Mouse (Mus musculus) limb, embryonic 13.5 days (tissue): ENCODE measurements around the gene Tceanc2. TPM values are rescaled to one million over a fixed set of nuclear protein-coding genes. Genes with fewer than 3 reads are reported as not detected.
"Not testable (repeated sequence)": the region's sequence is repeated elsewhere in the genome, so short reads cannot be mapped to it uniquely, and the experiment has no call there.

Experiments
- ATAC-seq: fragments of 200-750 bp; cut with Nextera tagmentation; 2 replicates; pipeline ENCODE4 v1.8.0; 2017; ENCODE audit warnings: low read depth, moderate number of reproducible peaks, moderate TSS enrichment; ENCODE audit not compliant: low FRiP score
- H3K27ac ChIP-seq: fragments of 300-500 bp; sonication (generic); 2 replicates; pipeline ENCODE4 v1.5.1; 2015; ENCODE audit warnings: inconsistent platforms, mild to moderate bottlenecking, moderate library complexity
- H3K27me3 ChIP-seq: fragments of 300-500 bp; sonication (generic); 2 replicates; pipeline ENCODE4 v1.6.1; 2015; ENCODE audit warnings: mild to moderate bottlenecking, inconsistent platforms
- H3K36me3 ChIP-seq: fragments of 300-500 bp; sonication (generic); 2 replicates; pipeline ENCODE4 v1.6.1; 2015; ENCODE audit warnings: inconsistent platforms, mild to moderate bottlenecking, moderate library complexity
- H3K4me1 ChIP-seq: fragments of 300-500 bp; sonication (generic); 2 replicates; pipeline ENCODE4 v1.6.1; 2015; ENCODE audit warnings: inconsistent platforms
- H3K4me2 ChIP-seq: fragments of 300-500 bp; sonication (generic); replicated peaks from 2 replicates; pipeline ENCODE4 v1.6.1; 2015; ENCODE audit warnings: inconsistent platforms, mild to moderate bottlenecking, moderate library complexity
- H3K4me3 ChIP-seq: fragments of 300-500 bp; sonication (generic); 2 replicates; pipeline ENCODE4 v1.5.1; 2015; ENCODE audit warnings: moderate library complexity, mild to moderate bottlenecking, inconsistent platforms
- H3K9ac ChIP-seq: fragments of 300-500 bp; sonication (generic); 2 replicates; pipeline ENCODE4 v1.6.1; 2015; ENCODE audit warnings: mild to moderate bottlenecking, inconsistent platforms
- H3K9me3 ChIP-seq: fragments of 300-500 bp; sonication (generic); 2 replicates; pipeline ENCODE4 v1.6.1; 2016; ENCODE audit warnings: inconsistent platforms
- WGBS: fragments of 180-500 bp; shearing (Covaris S2); methylation state at CpG from one replicate; pipeline ENCODE4 v1.1.7; 2015; 5-methylcytosine and 5-hydroxymethylcytosine counted together
- polyA plus RNA-seq: library from polyadenylated mRNA; unstranded; fragments of >200 nt; fragmentation: Nextera tagmentation; extraction: Ambion mirVana; gene quantifications from 2 replicates; pipeline ENCODE4 v1.2.1, GENCODE M21; 2015

Tceanc2 gene
- polyA plus RNA-seq, 1 experiment from 2014 or later: 32.7 TPM

DNA sequence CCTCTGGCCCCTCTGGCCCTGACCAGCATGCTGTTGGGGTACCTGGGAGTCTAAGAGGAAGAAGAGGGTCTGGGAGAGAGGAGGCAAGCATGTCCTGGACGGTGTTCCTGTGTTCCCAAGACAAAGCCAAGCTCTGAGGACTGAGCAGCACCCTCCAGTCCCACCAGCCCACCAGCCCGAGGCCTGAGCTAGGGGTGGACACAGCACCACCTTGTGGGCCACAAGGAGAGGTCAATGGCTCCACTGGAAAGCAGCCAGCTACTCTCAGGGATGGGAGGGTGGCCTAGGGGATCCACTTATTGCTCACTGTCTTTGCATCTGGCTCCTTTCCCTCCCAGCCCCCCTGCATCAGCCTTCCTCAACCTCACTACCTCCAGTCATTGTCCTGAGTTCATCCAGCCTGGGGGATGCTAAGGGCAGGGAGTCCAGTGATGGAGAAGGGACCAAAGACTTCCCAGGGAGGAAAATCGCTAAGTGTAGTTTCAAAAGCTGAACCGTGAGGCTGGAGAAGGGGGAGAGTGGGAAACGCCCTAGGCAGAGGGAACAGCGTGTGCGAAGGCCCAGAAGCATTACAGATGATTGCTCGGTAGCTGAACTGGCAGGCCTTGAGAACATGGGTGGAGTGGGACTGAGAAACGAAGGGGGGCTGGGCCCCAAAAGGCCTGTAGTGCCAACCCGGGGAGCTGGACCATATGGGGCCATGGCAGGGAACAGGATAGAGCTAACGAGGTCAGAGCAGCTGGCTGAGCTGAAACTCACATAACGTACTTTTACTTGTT lies 57.6 kb downstream of the Tceanc2 start:
- no peak overlapping the region for H3K27ac ChIP-seq
- H3K4me2 ChIP-seq: no peak overlapping the region
- no peak for ATAC-seq
- no peaks in the 10 kb centered on the region for H3K27me3 ChIP-seq
- H3K9ac ChIP-seq: no peak overlapping the region
- H3K4me1 ChIP-seq: peaks cover 26% of the 10 kb centered on the region
- H3K4me3 ChIP-seq: no peak overlapping the region
- WGBS: 40% methylated on average over 12 of the region's 12 CpGs
- H3K9me3 ChIP-seq: no peaks in the 10 kb centered on the region
- H3K36me3 ChIP-seq: no peaks in the 10 kb centered on the region

GRCm38 (mm10) chr4:107120676-107121075 lies 58.2 kb downstream of the Tceanc2 start:
- H3K27me3 ChIP-seq: no peaks in the 10 kb centered on the region
- ATAC-seq: no peak
- 87% methylated on average over 6 of the region's 6 CpGs for WGBS

GRCm38 (mm10) chr4:107119056-107119455 lies 59.9 kb downstream of the Tceanc2 start:
- 65% methylated on average over 3 of the region's 4 CpGs for WGBS

More at GRCm38 (mm10) chr4:107120676-107121075, 58.2 kb downstream of the Tceanc2 start:
- no peaks in the 10 kb centered on the region for H3K36me3 ChIP-seq
- H3K27ac ChIP-seq: no peak overlapping the region
- H3K9me3 ChIP-seq: no peaks in the 10 kb centered on the region
- 0 out of 2 replicates have a peak overlapping the region, but pooled peaks have one; percentile 20 for H3K9ac ChIP-seq
- H3K4me1 ChIP-seq: peaks cover 26% of the 10 kb centered on the region
- H3K4me2 ChIP-seq: no peak overlapping the region
- H3K4me3 ChIP-seq: no peak overlapping the region

DNA sequence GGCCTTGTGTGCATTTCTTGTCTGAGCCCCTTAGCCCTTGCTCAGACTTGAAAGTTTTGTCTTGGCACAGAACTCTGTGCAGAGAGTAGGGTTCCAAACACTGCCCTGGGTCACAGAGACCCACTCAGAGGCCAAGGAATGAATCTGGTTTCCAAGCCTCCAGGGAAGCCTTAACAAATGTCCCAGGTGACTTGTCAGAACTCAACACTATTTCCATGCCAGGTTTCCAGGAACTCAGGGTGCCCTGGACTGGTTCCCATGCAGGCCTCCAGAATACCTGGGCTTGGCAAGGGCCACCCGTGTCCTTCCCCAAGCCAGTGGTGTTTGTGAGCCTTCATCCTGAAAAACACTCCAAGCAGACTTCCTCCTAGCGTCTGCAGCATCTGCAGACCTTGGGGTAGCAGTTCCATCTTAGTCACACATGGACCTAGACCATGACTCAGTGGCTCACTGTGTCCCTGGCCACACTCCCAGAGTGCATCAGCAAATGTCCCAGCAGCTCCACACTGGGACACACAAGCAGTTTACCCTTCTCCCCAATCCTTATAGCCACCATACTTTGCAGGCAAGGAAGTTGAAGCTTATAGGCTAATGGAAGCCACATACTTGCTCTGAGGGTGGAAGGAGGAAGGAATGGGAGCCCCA lies 61.1 kb downstream of the Tceanc2 start:
- peaks cover 14% of the 10 kb centered on the region for H3K4me1 ChIP-seq
- H3K36me3 ChIP-seq: no peaks in the 10 kb centered on the region
- ATAC-seq: no peak
- H3K27ac ChIP-seq: no peak overlapping the region
- WGBS: 77% methylated on average over 2 of the region's 2 CpGs
- no peak overlapping the region for H3K9ac ChIP-seq
- no peak overlapping the region for H3K4me2 ChIP-seq
- H3K27me3 ChIP-seq: no peaks in the 10 kb centered on the region
- no peaks in the 10 kb centered on the region for H3K9me3 ChIP-seq
- no peak overlapping the region for H3K4me3 ChIP-seq

More at GRCm38 (mm10) chr4:107119056-107119455, 59.9 kb downstream of the Tceanc2 start:
- Histone ChIP-seq H3K9ac (no peak overlapping the region), H3K4me1 (peaks cover 18% of the 10 kb centered on the region), H3K4me3 (no peak overlapping the region), H3K36me3 (no peaks in the 10 kb centered on the region), H3K4me2 (no peak overlapping the region), H3K27me3 (no peaks in the 10 kb centered on the region), H3K27ac (no peak overlapping the region), H3K9me3 (no peaks in the 10 kb centered on the region)
- no peak for ATAC-seq

DNA sequence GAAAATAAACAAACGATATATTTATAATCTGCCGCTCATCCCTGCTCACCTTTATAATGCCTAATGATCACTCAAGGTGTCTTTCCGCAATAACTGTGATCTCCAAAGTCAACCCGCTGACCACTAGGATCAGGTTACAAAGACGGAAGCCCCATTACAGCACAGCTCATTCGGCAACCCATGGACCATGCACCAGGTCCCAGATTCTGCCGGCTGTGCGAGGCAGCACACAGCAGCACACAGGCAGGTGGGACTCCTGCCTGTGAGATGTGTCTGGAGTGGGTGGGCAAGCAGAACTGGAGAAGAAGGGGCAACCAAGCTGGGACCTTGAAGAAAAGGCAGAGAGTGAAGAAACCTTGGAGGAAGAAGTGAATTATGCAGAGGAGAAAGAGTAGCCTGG lies 64.6 kb downstream of the Tceanc2 start:
- H3K9me3 ChIP-seq: no peaks in the 10 kb centered on the region
- peaks cover 6% of the 10 kb centered on the region; the same call in 1 of the 2 replicates for H3K4me1 ChIP-seq
- no peaks in the 10 kb centered on the region for H3K36me3 ChIP-seq
- no peak overlapping the region for H3K4me3 ChIP-seq
- WGBS: 11% methylated on average over 8 of the region's 8 CpGs
- no peak for ATAC-seq
- H3K9ac ChIP-seq: no peak overlapping the region
- no peaks in the 10 kb centered on the region for H3K27me3 ChIP-seq
- H3K4me2 ChIP-seq: no peak overlapping the region
- no peak overlapping the region for H3K27ac ChIP-seq

DNA sequence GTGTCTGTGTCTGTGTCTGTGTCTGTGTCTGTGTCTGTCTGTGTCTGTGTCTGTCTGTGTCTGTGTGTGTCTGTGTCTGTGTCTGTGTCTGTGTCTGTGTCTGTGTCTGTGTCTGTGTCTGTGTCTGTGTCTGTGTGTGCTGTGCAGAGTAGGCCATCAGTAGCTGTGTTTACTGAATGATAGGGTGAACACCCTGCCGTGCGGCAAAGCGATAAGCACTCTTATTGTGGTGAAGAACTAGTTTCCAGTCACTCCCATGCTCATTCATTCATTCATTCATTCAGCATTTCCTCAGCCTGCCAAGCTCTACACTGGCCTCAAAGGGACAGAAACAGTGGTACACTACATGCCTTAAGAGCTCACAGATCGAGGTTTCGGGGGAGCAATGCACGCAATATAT lies 69.7 kb downstream of the Tceanc2 start:
- H3K4me1 ChIP-seq: peaks cover 12% of the 10 kb centered on the region
- not testable (repeated sequence) for H3K27me3 ChIP-seq, H3K27ac ChIP-seq, ATAC-seq, H3K36me3 ChIP-seq, H3K4me2 ChIP-seq, H3K9ac ChIP-seq, H3K9me3 ChIP-seq, H3K4me3 ChIP-seq
- WGBS: 95% methylated on average over 6 of the region's 6 CpGs

DNA sequence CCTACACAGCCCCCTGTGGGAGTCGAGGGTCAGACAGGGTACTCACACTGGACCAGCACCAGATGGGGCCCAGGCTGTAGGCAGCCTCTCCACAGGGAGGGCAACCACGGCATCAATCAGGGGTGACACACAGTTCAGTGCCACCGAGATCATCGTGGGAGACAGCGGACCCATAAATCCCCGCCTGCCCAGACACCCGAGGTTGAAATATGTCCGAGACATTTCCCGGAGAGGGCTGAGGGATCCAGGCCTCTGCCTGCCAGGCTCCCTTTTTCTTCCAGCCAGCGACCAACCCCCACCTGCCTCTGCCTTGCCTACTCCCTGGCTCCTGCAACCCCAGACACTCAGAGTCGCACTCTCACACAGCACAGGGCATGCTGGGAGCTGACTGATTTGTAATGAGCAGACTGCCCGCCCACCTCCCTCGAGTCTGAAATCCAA lies 70.6 kb downstream of the Tceanc2 start:
- H3K27ac ChIP-seq: no peak overlapping the region
- no peaks in the 10 kb centered on the region for H3K9me3 ChIP-seq
- 21% methylated on average over 13 of the region's 13 CpGs for WGBS
- H3K9ac ChIP-seq: peak overlapping the region; percentile 43; the same call in 1 of the 2 replicates
- peak; percentile 59 for ATAC-seq
- no peaks in the 10 kb centered on the region for H3K27me3 ChIP-seq
- no peak overlapping the region for H3K4me3 ChIP-seq
- no peaks in the 10 kb centered on the region for H3K36me3 ChIP-seq
- peak overlapping the region; percentile 32 for H3K4me2 ChIP-seq
- peaks cover 12% of the 10 kb centered on the region for H3K4me1 ChIP-seq

GRCm38 (mm10) chr4:107106777-107107176 lies 72.1 kb downstream of the Tceanc2 start:
- Histone ChIP-seq H3K9me3 (no peaks in the 10 kb centered on the region), H3K4me1 (peaks cover 12% of the 10 kb centered on the region), H3K4me2 (no peak overlapping the region), H3K27ac (no peak overlapping the region), H3K4me3 (no peak overlapping the region), H3K36me3 (no peaks in the 10 kb centered on the region), H3K9ac (no peak overlapping the region), H3K27me3 (no peaks in the 10 kb centered on the region)
- 81% methylated on average over 13 of the region's 16 CpGs for WGBS
- ATAC-seq: no peak

DNA sequence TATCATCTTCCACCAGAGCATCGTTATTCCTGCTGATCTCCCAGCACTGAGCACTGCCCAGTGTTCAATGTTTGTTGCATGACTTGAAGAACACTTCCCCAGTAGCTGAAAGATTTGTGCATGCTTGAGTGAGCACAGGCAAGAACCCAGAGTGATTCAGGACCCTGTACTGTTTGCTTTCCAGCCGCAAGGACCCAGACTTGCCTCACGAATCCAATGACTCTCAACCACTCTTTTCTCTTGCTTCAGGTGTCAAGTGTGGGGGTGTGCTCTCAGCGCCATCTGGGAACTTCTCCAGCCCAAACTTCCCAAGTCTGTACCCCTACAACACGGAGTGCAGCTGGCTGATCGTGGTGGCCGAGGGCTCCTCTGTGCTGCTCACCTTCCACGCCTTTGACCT lies 76.7 kb downstream of the Tceanc2 start:
- 71% methylated on average over 8 of the region's 8 CpGs for WGBS
- no peak for ATAC-seq
- no peak overlapping the region for H3K4me2 ChIP-seq
- no peaks in the 10 kb centered on the region for H3K27me3 ChIP-seq
- no peak overlapping the region for H3K4me3 ChIP-seq
- no peak overlapping the region for H3K27ac ChIP-seq
- no peak overlapping the region for H3K9ac ChIP-seq
- peaks cover 8% of the 10 kb centered on the region for H3K4me1 ChIP-seq
- no peaks in the 10 kb centered on the region for H3K36me3 ChIP-seq
- no peaks in the 10 kb centered on the region for H3K9me3 ChIP-seq

DNA sequence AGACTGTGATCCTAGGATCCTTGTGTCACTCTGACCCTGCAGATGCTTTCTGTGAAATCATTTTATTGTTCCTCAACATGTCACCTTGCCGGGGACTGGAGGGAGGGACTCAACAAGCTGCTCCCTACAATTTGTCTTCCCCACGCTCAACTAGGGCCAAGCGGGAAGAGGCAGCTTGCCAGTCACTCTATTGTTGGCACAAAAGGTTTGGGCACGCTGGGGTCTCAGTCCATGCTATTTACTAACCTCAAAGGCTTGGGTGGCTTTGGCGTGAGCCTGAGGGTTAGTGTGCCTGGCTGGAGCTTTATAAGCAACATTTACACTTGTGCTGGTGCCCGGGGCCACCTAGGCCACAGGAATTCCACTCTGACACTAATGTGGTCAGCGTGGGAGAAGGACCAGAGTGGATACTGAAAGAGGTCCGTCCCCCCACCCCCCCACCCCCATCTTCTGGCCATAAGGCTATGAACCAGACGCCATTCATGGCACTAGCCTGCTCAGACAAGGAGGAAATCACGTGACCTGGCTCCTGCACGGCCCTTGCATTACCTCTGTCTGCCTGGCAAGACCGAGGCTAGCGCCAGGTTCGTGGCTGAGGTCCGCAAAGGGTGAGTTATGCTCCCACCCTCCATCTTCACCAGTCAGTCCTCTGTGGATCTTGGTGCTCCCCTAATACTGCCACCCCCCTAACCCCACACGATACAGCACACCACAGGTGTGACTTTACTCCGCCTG lies 80.0 kb downstream of the Tceanc2 start:
- H3K9me3 ChIP-seq: no peaks in the 10 kb centered on the region
- H3K4me3 ChIP-seq: no peak overlapping the region
- peaks cover 32% of the 10 kb centered on the region for H3K4me1 ChIP-seq
- no peak overlapping the region for H3K9ac ChIP-seq
- no peak overlapping the region for H3K27ac ChIP-seq
- WGBS: 59% methylated on average over 17 of the region's 17 CpGs
- ATAC-seq: no peak
- no peaks in the 10 kb centered on the region for H3K27me3 ChIP-seq
- no peaks in the 10 kb centered on the region for H3K36me3 ChIP-seq
- no peak overlapping the region for H3K4me2 ChIP-seq

DNA sequence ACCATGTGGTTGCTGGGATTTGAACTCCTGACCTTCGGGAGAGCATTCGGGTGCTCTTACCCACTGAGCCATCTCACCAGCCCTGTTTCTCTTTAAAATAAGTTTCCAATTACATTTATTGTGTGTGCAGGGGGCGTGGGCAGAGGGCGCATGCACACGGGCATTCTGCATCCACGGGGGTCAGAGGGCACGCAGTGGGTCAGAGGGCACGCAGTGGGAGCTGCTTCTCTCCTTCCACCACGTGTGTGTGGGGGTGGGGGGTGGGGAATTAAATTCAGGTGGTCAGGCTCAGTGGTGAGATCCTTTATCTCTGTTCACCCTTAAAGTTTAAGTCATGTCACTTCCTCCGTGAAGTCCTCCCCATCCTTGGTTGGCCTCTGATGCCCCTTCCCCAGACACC lies 80.5 kb downstream of the Tceanc2 start:
- peaks cover 32% of the 10 kb centered on the region for H3K4me1 ChIP-seq
- 55% methylated on average over 10 of the region's 10 CpGs for WGBS
- no peak for ATAC-seq

DNA sequence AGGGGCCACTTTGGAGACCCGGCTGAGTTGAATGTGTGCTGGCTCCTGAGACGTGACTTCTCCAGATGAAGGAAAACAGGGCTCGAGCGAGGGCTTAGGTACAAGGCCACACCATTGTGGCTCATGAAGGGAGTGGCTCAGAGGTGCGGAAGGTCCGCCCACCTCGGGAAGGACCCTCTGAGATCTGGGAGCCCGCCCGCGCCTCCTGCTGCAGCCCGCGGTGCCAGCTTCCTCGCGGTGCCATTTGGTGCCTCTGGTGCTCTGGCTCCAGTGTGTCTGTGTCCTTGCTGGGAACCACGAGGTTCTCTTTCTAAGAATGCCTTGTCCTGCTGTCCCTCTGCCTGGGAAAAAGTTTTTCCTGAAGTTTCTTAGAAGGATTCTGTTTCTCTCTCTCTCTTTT lies 81.0 kb downstream of the Tceanc2 start:
- 36% methylated on average over 15 of the region's 15 CpGs for WGBS

More for the DNA sequence above, 80.5 kb downstream of the Tceanc2 start:
- Histone ChIP-seq H3K9me3 (no peaks in the 10 kb centered on the region), H3K27ac (no peak overlapping the region), H3K27me3 (no peaks in the 10 kb centered on the region), H3K36me3 (no peaks in the 10 kb centered on the region), H3K4me2 (no peak overlapping the region), H3K4me3 (no peak overlapping the region), H3K9ac (no peak overlapping the region)

More for the DNA sequence above, 81.0 kb downstream of the Tceanc2 start:
- H3K4me3 ChIP-seq: no peak overlapping the region
- no peak overlapping the region for H3K9ac ChIP-seq
- H3K27ac ChIP-seq: no peak overlapping the region
- no peaks in the 10 kb centered on the region for H3K36me3 ChIP-seq
- peaks cover 37% of the 10 kb centered on the region for H3K4me1 ChIP-seq
- no peaks in the 10 kb centered on the region for H3K9me3 ChIP-seq
- H3K27me3 ChIP-seq: no peaks in the 10 kb centered on the region
- peak overlapping the region; percentile 23; the same call in 1 of the 2 replicates for H3K4me2 ChIP-seq
- no peak for ATAC-seq
